Mouse (Mus musculus) lung, adult 2 months (tissue): ENCODE data around the gene 6430548M08Rik. TPM values are rescaled to one million over a fixed set of nuclear protein-coding genes. Genes with fewer than 3 reads are reported as not detected.
A peak's percentile ranks its signal among the peaks of the same experiment; 100 is the strongest.

ENCODE experiments used
- DNase-seq: peaks from one replicate; pipeline ENCODE4 v3.0.0; 2022
- H3K4me1 ChIP-seq: fragments of 200-500 bp; 2 replicates; pipeline ENCODE4 v1.6.1; 2011; ENCODE audit warnings: low read length; ENCODE audit not compliant: control insufficient read depth, insufficient read depth
- H3K4me3 ChIP-seq: fragments of 200-500 bp; replicated peaks from 2 replicates; pipeline ENCODE3; 2011; ENCODE audit warnings: low read depth, mild to moderate bottlenecking, control low read depth, low read length; ENCODE audit errors: extremely low read depth
- CTCF ChIP-seq: fragments of 200-500 bp; IDR thresholded peaks from 2 replicates; pipeline ENCODE4 v1.5.1; 2011; ENCODE audit warnings: mild to moderate bottlenecking, low read length, control low read depth; ENCODE audit not compliant: insufficient read depth
- POLR2A ChIP-seq: fragments of 200-500 bp; IDR thresholded peaks from 2 replicates; pipeline ENCODE4 v1.6.1; 2011; ENCODE audit warnings: low read depth, mild to moderate bottlenecking, control low read depth, low read length, borderline replicate concordance; ENCODE audit errors: extremely low read depth
- WGBS: fragments of 180-500 bp; shearing (Covaris S2); methylation state at CpG from one replicate; pipeline ENCODE4 v1.1.7; 2018; 5-methylcytosine and 5-hydroxymethylcytosine counted together
- polyA plus RNA-seq: library from polyadenylated mRNA; depleted of rRNA; stranded (reverse); fragments of >200 nt; gene quantifications from 2 replicates; pipeline ENCODE4 v1.2.3, GENCODE M21; 2012; rRNA removed

Gene 6430548M08Rik
- 46.1 and 72.9 TPM in 2 replicates for polyA plus RNA-seq

DNA sequence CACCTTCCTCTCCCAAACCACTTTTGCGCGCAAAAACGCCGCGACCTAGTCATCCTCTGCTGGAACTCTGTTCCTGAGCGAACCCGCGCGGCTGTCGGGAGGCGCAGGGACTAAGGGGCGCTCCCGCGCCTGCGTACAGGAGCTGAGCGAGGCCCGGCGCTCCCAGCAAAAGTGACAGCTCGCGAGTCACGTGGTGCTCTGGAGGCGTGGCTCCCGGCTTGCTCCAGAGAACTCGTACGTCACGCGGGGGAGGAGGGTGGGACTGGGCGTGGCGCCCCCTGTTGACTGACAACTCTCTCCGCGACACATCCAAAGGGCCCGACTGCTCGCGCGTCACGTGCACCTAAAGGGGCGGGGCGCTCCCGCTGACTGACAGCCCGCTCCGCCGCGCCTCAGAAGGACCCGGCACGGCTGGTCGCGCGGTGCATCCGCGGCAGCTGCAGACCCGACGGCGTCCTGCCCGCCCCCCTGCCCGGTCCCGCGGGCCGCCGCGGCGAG lies at the start of gene 6430548M08Rik:
6430548M08Rik (plus strand) TSS at position 395 of the 498 bp plus-strand sequence.
- Histone ChIP-seq H3K4me3 (peak within 1 kb of the TSS; percentile 88), H3K4me1 (peaks cover 28% of the 10 kb centered on the region)
- peak; percentile 93; the same call in 1 of the 2 replicates for TF ChIP-seq POLR2A
- no peak for TF ChIP-seq CTCF
- WGBS = under 1% methylated on average over 56 of the region's 61 CpGs
- DNase-seq = peak; percentile 100

DNA sequence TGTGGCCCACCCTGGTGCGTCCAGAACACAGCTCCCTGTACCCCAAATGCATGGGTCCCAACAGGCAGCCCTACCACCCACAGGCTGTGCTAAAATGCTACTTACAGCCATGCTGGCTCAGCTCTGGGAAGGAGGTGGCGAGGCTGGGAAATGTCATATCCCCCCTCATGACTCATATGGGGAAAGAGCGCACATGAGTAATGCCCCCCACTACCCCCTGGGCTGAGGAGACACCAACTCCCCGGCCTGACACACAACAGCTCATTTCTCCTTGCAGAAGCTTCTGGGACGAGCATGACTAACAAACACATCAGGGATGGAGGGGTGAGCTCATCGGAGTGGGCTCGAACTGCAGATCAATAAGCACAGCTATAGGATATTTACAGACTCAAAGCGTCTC lies 48.3 kb upstream of the 6430548M08Rik start:
- WGBS = 91% methylated on average over 8 of the region's 8 CpGs
- Histone ChIP-seq H3K4me1 (no peaks in the 10 kb centered on the region), H3K4me3 (no peak overlapping the region)
- TF ChIP-seq CTCF (no peak), POLR2A (no peak)
- DNase-seq = no peak

DNA sequence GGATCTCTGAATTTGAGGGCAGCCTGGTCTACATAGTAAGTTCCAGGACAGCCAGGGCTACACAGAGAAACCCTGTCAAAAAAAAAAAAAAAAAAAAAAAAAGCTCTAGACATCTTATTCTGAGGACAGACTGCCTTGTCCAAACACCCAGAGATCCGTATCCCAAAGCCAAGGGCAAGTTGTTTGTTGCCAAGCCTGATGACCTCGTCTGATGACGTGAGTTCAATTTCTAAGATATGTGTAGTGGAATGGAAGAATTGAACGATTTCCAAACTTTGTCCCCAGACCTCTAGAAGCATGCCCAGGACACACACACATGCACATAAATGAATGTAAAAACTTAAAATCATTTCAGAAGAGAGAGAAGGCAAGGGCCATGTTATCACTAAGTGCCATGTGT lies 47.7 kb upstream of the 6430548M08Rik start:
- Histone ChIP-seq H3K4me3 (no peak overlapping the region), H3K4me1 (no peaks in the 10 kb centered on the region)
- no peak for DNase-seq
- 61% methylated on average over 4 of the region's 4 CpGs for WGBS
- TF ChIP-seq CTCF = no peak
- TF ChIP-seq POLR2A = no peak

DNA sequence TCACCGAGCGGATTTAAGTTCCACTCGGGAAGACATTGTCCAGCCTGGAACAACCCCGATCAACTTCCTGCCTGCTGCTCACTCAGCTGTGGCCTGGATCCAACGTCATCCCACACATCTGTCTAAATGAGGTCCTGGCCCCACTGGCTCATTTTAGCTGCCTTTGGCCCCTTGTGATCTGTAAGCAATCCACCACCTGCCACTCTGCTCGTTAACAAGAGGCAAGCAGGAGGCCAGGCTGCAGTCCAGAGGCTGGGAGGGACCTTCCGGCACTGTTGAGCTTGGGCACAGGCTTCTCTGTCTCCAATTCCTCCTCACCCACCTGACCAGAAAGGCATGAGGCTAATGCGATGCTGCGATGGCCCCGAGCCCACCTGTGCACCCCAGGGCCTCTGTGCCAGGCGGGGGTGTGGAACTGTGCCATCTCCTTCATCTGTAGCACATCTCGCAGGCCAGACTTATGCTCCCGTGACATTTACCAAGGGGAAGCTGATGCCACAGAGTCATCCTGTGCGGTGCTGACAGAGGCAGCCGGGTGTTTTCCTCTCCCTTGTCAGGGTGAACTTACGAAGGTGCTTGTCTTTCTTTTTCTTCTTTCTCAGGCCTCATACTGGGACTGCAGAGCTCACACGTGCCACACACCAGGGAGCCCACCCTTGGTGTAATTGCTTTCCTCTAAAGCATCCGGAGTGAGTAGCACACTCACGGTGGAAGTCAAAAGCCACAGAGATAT lies 45.9 kb upstream of the 6430548M08Rik start:
- Histone ChIP-seq H3K4me1 (no peaks in the 10 kb centered on the region), H3K4me3 (no peak overlapping the region)
- TF ChIP-seq CTCF (no peak), POLR2A (no peak)
- peak; percentile 23 for DNase-seq
- WGBS = 47% methylated on average over 19 of the region's 19 CpGs

DNA sequence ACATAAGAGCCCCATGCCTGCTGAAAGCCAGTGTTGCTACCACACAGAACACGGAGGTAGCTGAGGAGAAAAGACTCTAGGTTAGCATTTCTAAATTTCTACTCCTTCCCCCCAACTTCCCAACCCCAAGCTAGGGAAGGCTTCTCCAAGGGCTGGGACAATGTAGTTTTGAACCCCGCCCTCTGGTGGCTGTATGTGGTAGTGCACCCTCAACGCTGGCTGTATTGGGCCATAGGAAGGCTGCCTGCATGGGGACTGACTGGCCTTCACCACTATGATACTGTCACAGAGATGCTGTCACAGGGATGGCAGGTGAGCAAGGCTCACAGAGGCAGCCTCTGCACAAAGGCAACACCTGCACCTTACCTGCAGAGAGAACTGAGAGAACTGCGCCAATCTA lies 42.3 kb upstream of the 6430548M08Rik start:
- DNase-seq = peak; percentile 79
- peak; percentile 92 for TF ChIP-seq CTCF
- no peak for TF ChIP-seq POLR2A
- 26% methylated on average over 4 of the region's 4 CpGs for WGBS

DNA sequence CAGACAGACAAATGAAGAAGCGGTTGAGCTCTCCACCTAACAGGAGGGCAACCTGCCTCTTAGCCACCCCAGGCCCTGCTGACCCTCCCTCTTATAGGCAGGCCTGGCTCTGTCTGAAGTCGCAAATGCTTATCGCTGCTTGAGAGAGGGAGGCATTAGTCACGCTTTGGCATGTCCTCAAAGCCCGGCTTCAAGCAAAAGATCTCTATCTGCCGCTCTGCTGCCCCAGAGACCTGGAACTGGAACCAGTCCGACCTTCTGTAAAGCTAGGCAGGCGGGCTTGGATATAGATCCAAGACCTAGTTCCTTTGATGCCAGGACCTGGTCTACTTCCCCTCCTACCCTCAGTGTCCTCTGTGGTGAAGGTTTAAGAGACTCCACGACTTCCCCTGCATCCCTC lies 41.7 kb upstream of the 6430548M08Rik start:
- 68% methylated on average over 9 of the region's 9 CpGs for WGBS
- Histone ChIP-seq H3K4me3 (no peak overlapping the region), H3K4me1 (no peaks in the 10 kb centered on the region)
- no peak for DNase-seq
- TF ChIP-seq POLR2A (no peak), CTCF (no peak)

More for the DNA sequence above, 42.3 kb upstream of the 6430548M08Rik start:
- H3K4me1 ChIP-seq = no peaks in the 10 kb centered on the region
- no peak overlapping the region for H3K4me3 ChIP-seq

DNA sequence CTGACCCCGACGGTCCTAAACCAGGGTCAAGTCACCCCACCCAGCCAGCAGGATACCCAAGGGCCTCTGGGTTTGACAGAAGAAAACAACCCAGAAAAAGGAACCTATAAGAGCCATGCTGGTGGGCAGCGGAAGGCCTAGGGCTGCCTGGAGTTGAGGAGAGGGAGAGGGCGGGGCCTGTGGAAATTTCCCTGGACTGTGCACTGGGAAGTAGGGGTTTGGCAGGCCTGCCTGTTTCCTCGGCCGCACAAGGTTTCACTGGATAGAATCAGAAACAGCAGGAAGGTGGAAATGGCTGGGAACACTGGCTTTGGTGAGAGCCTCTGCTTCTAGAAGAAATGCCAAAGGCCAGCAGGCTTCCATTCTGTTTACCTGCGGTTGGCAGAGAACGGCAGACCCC lies 41.1 kb upstream of the 6430548M08Rik start:
- TF ChIP-seq POLR2A (no peak), CTCF (no peak)
- DNase-seq = no peak
- H3K4me1 ChIP-seq = no peaks in the 10 kb centered on the region
- 76% methylated on average over 8 of the region's 8 CpGs for WGBS
- H3K4me3 ChIP-seq = no peak overlapping the region

DNA sequence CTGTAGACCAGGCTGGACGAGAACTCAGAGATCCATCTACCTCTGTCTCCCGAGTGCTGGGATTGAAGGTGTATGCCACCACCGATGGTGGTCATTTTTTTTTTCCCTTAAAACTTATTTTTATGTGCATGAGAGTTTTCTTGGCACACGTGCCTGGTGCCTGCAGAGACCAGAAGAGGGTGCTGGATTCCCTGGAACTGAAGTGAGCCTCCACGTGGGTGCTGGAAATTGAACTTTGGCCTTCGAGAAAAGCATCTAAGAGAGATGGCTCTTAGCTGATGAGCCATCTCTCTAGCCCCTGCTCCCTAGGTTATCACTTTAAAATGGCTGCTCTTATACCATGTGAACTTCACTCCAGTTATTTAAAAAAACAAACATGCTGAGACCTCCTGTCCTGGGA lies 39.4 kb upstream of the 6430548M08Rik start:
- no peak overlapping the region for H3K4me3 ChIP-seq
- DNase-seq = no peak
- H3K4me1 ChIP-seq = no peaks in the 10 kb centered on the region; the same call in 1 of the 2 replicates
- TF ChIP-seq CTCF = no peak
- no peak for TF ChIP-seq POLR2A
- WGBS = 71% methylated on average over 6 of the region's 6 CpGs

DNA sequence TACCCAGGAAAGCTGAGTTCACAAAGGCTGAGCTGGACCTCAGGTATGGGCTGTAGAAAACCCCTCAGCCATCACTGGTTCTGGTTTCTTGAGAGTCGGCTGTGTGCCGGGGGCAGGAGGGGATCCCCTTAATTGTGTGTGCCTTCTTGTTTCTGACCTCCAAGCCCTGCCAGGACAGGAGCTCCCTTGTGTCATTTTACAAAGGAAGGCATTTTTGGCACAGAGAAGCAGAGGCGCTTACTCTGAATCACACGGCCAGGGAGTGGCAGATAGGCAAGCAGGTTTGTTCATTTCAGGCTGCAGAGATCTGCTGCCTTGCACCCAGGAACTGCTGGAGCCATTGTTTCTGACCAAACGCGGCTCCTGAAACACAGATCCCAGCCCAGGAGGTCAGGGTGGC lies 38.6 kb upstream of the 6430548M08Rik start:
- no peak for DNase-seq
- whole genome bisulfite sequencing = 66% methylated on average over 6 of the region's 6 CpGs
- TF ChIP-seq POLR2A (no peak), CTCF (no peak)
- Histone ChIP-seq H3K4me1 (no peaks in the 10 kb centered on the region; the same call in 1 of the 2 replicates), H3K4me3 (no peak overlapping the region)

DNA sequence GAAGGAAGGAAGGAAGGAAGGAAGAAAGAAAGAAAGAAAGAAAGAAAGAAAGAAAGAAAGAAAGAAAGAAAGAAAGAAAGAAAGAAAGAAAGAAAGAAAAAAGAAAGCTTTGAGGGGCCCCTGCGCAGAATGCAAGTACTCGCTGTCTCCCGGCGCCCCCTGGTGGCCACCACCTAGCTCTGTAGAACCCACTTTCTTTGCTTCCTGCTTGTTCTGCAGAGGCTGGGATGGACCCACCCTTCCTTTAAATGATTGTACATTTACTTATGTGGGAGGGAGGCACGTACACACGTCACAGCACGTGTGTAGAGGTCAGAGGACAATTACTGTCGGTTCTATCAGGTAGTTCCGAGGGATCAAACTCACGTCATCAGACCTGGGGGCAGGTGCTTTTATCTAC lies 35.9 kb upstream of the 6430548M08Rik start:
- Histone ChIP-seq H3K4me3 (no peak overlapping the region), H3K4me1 (no peaks in the 10 kb centered on the region; the same call in 1 of the 2 replicates)
- DNase-seq = peak; percentile 69
- TF ChIP-seq POLR2A (no peak), CTCF (peak; percentile 71)
- WGBS = 9% methylated on average over 10 of the region's 10 CpGs
